Mouse (Mus musculus) neural tube, embryonic 11.5 days (tissue): ENCODE measurements around the gene Foxk2. TPM values are rescaled to one million over a fixed set of nuclear protein-coding genes. Genes with fewer than 3 reads are reported as not detected.
"Not testable (repeated sequence)": the region's sequence is repeated elsewhere in the genome, so short reads cannot be mapped to it uniquely, and the experiment has no call there.

Source experiments
- ATAC-seq: fragments of 200-750 bp; cut with Nextera tagmentation; 2 replicates; pipeline ENCODE4 v1.8.0; 2017; ENCODE audit warnings: moderate number of reproducible peaks, mild to moderate bottlenecking, moderate TSS enrichment, moderate library complexity; ENCODE audit not compliant: insufficient read depth, low FRiP score, low TSS enrichment
- DNase-seq: peaks from one replicate; pipeline ENCODE4 v3.0.0-alpha.2; 2015; ENCODE audit warnings: low spot score
- H3K27ac ChIP-seq: fragments of 300-500 bp; sonication (generic); 2 replicates; pipeline ENCODE4 v1.5.1; 2014; ENCODE audit warnings: low read depth, mild to moderate bottlenecking, low read length
- H3K27me3 ChIP-seq: fragments of 300-500 bp; sonication (generic); 2 replicates; pipeline ENCODE4 v1.6.1; 2014; ENCODE audit warnings: mild to moderate bottlenecking, low read length, mixed read lengths; ENCODE audit not compliant: control insufficient read depth, insufficient read depth
- H3K36me3 ChIP-seq: fragments of 300-500 bp; sonication (generic); 2 replicates; pipeline ENCODE4 v1.6.1; 2014; ENCODE audit warnings: mild to moderate bottlenecking, low read length, moderate library complexity, mixed read lengths; ENCODE audit not compliant: control insufficient read depth, insufficient read depth
- H3K4me1 ChIP-seq: fragments of 300-500 bp; sonication (generic); 2 replicates; pipeline ENCODE4 v1.6.1; 2014; ENCODE audit warnings: low read length, mixed read lengths; ENCODE audit not compliant: control insufficient read depth, insufficient read depth
- H3K4me2 ChIP-seq: fragments of 300-500 bp; sonication (generic); 2 replicates; pipeline ENCODE4 v1.6.1; 2014; ENCODE audit warnings: low read depth, mild to moderate bottlenecking, moderate library complexity
- H3K4me3 ChIP-seq: fragments of 300-500 bp; sonication (generic); 2 replicates; pipeline ENCODE4 v1.5.1; 2014; ENCODE audit warnings: low read depth, low read length
- H3K9ac ChIP-seq: fragments of 300-500 bp; sonication (generic); 2 replicates; pipeline ENCODE4 v1.6.1; 2014; ENCODE audit warnings: mild to moderate bottlenecking, low read length
- H3K9me3 ChIP-seq: fragments of 300-500 bp; sonication (generic); 2 replicates; pipeline ENCODE4 v1.6.1; 2016; ENCODE audit warnings: low read length; ENCODE audit not compliant: control insufficient read depth
- WGBS: fragments of 180-500 bp; shearing (Covaris S2); extraction: QIAGEN DNeasy Blood & Tissue Kit; methylation state at CpG from one replicate; pipeline ENCODE4 v1.1.7; 2014; 5-methylcytosine and 5-hydroxymethylcytosine counted together
- polyA plus RNA-seq: library from polyadenylated mRNA; unstranded; fragments of >200 nt; fragmentation: Nextera tagmentation; extraction: Ambion mirVana; gene quantifications from 2 replicates; pipeline ENCODE4 v1.2.1, GENCODE M21; 2014

Gene Foxk2
- polyA plus RNA-seq, 1 experiment from 2014 or later: 20.6 TPM

GRCm38 (mm10) chr11:121305371-121305770, 45.6 kb downstream of the Foxk2 start:
- H3K27me3 ChIP-seq: no peaks in the 10 kb centered on the region
- H3K9me3 ChIP-seq: no peaks in the 10 kb centered on the region
- H3K27ac ChIP-seq: no peak overlapping the region
- H3K4me1 ChIP-seq: no peaks in the 10 kb centered on the region
- H3K9ac ChIP-seq: no peak overlapping the region
- 94% methylated on average over 6 of the region's 6 CpGs for WGBS
- H3K4me3 ChIP-seq: no peak overlapping the region
- peaks cover 23% of the 10 kb centered on the region for H3K36me3 ChIP-seq
- no peak overlapping the region for H3K4me2 ChIP-seq
- DNase-seq: no peak
- no peak for ATAC-seq

GRCm38 (mm10) chr11:121306608-121307007, 46.8 kb downstream of the Foxk2 start:
- Histone ChIP-seq H3K27me3 (no peaks in the 10 kb centered on the region), H3K9ac (no peak overlapping the region), H3K4me1 (no peaks in the 10 kb centered on the region), H3K9me3 (no peaks in the 10 kb centered on the region), H3K36me3 (peaks cover 25% of the 10 kb centered on the region), H3K4me3 (no peak overlapping the region), H3K27ac (no peak overlapping the region), H3K4me2 (no peak overlapping the region)
- DNase-seq (no peak), ATAC-seq (no peak)
- WGBS: 93% methylated on average over 8 of the region's 8 CpGs

GRCm38 (mm10) chr11:121307712-121308111, 47.9 kb downstream of the Foxk2 start:
- H3K4me2 ChIP-seq, H3K27ac ChIP-seq, ATAC-seq, H3K27me3 ChIP-seq, H3K9ac ChIP-seq, H3K4me1 ChIP-seq, H3K4me3 ChIP-seq, DNase-seq, H3K9me3 ChIP-seq: not testable (repeated sequence)
- peaks cover 24% of the 10 kb centered on the region for H3K36me3 ChIP-seq
- 87% methylated on average over 6 of the region's 6 CpGs for WGBS

- peaks cover 7% of the 10 kb centered on the region; the same call in 1 of the 2 replicates for H3K36me3 ChIP-seq
- DNase-seq: no peak
- H3K9ac ChIP-seq: no peak overlapping the region
- H3K4me3 ChIP-seq: no peak overlapping the region
- no peaks in the 10 kb centered on the region for H3K27me3 ChIP-seq
- H3K4me1 ChIP-seq: no peaks in the 10 kb centered on the region
- no peak overlapping the region for H3K27ac ChIP-seq
- ATAC-seq: no peak
- H3K9me3 ChIP-seq: no peaks in the 10 kb centered on the region
- 79% methylated on average over 1 of the region's 1 CpGs for WGBS
- H3K4me2 ChIP-seq: no peak overlapping the region
Measured at GRCm38 (mm10) chr11:121326034-121326433, 66.2 kb downstream of the Foxk2 start.

- Histone ChIP-seq H3K27me3 (no peaks in the 10 kb centered on the region), H3K4me3 (no peak overlapping the region), H3K4me2 (no peak overlapping the region), H3K36me3 (peaks cover 7% of the 10 kb centered on the region; the same call in 1 of the 2 replicates), H3K27ac (no peak overlapping the region), H3K4me1 (no peaks in the 10 kb centered on the region), H3K9me3 (no peaks in the 10 kb centered on the region), H3K9ac (no peak overlapping the region)
- no peak for DNase-seq
- WGBS: over 99% methylated on average over 5 of the region's 5 CpGs
- ATAC-seq: no peak
Measured at GRCm38 (mm10) chr11:121326681-121327080, 66.9 kb downstream of the Foxk2 start.

- H3K4me3 ChIP-seq: no peak overlapping the region
- H3K27me3 ChIP-seq: no peaks in the 10 kb centered on the region
- H3K4me1 ChIP-seq: no peaks in the 10 kb centered on the region
- DNase-seq (no peak), ATAC-seq (no peak)
- H3K9ac ChIP-seq: no peak overlapping the region
- no peaks in the 10 kb centered on the region for H3K9me3 ChIP-seq
- no peak overlapping the region for H3K4me2 ChIP-seq
- 97% methylated on average over 9 of the region's 9 CpGs for WGBS
- no peak overlapping the region for H3K27ac ChIP-seq
- H3K36me3 ChIP-seq: peaks cover 7% of the 10 kb centered on the region; the same call in 1 of the 2 replicates
Measured at GRCm38 (mm10) chr11:121328206-121328605, 68.4 kb downstream of the Foxk2 start.

GRCm38 (mm10) chr11:121328619-121329018, 68.8 kb downstream of the Foxk2 start:
- no peak overlapping the region for H3K27ac ChIP-seq
- H3K4me2 ChIP-seq: no peak overlapping the region
- H3K4me3 ChIP-seq: no peak overlapping the region
- no peaks in the 10 kb centered on the region for H3K27me3 ChIP-seq
- H3K36me3 ChIP-seq: peaks cover 7% of the 10 kb centered on the region; the same call in 1 of the 2 replicates
- ATAC-seq (no peak), DNase-seq (no peak)
- H3K9me3 ChIP-seq: no peaks in the 10 kb centered on the region
- no peaks in the 10 kb centered on the region for H3K4me1 ChIP-seq
- H3K9ac ChIP-seq: no peak overlapping the region

- no peaks in the 10 kb centered on the region for H3K4me1 ChIP-seq
- ATAC-seq (no peak), DNase-seq (no peak)
- no peak overlapping the region for H3K27ac ChIP-seq
- H3K9me3 ChIP-seq: no peaks in the 10 kb centered on the region
- H3K27me3 ChIP-seq: no peaks in the 10 kb centered on the region
- H3K36me3 ChIP-seq: peaks cover 13% of the 10 kb centered on the region
- WGBS: 91% methylated on average over 3 of the region's 3 CpGs
- H3K9ac ChIP-seq: no peak overlapping the region
- H3K4me3 ChIP-seq: no peak overlapping the region
- no peak overlapping the region for H3K4me2 ChIP-seq
Measured at GRCm38 (mm10) chr11:121331641-121332040, 71.9 kb downstream of the Foxk2 start.

GRCm38 (mm10) chr11:121339647-121340046, 79.9 kb downstream of the Foxk2 start:
- WGBS: 96% methylated on average over 1 of the region's 1 CpGs
- H3K36me3 ChIP-seq: peaks cover 5% of the 10 kb centered on the region; the same call in 1 of the 2 replicates
- DNase-seq: no peak

More at GRCm38 (mm10) chr11:121339647-121340046, 79.9 kb downstream of the Foxk2 start:
- no peak overlapping the region for H3K9ac ChIP-seq
- no peaks in the 10 kb centered on the region for H3K9me3 ChIP-seq
- H3K27ac ChIP-seq: no peak overlapping the region
- no peak overlapping the region for H3K4me2 ChIP-seq
- no peaks in the 10 kb centered on the region for H3K27me3 ChIP-seq
- no peak overlapping the region for H3K4me3 ChIP-seq
- no peak for ATAC-seq
- H3K4me1 ChIP-seq: no peaks in the 10 kb centered on the region
